Comparison of ENCODE assay signal across 10 mouse cellular contexts in the genomic region with DNA sequence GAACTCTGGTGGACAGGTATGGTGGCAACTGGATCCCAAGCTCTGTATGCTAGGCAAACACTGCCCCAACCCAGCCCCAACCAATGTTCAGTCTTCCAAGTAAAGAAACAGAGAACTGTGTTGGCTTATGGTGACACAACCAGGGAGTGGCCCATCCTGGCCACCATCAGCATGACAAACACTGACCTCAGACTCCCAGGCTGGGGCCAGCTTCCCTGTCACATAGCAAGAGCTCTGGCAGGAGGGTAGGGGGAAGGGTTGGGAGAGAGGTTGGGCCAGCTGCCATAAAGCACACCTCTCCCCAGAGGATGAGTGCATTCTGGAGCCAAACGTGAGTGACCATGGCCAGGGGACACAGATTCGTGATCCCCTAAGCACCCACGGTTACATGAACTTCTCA. TPM values are rescaled to one million over a fixed set of nuclear protein-coding genes. Genes with fewer than 3 reads are reported as not detected.
DNase-seq lines count a peak whose midpoint lies in the region; ATAC-seq lines count a peak whose summit lies in the region.
"Had no signal": no experiment of that assay in that cellular context is flagged by ENCODE, and none has a peak within 500 bp of the region (broad histone marks: within the 10 kb centered on the region; RNA-seq: fewer than 3 reads in every experiment).

No protein-coding gene starts in this region.

- peak; percentile 74 for ATAC-seq in monocyte, adult 5-6 weeks (replicated peaks; ENCODE audit: insufficient number of reproducible peaks, low FRiP score, low TSS enrichment, poor library complexity, severe bottlenecking)

- DNase-seq in heart, adult 9 months (ENCODE audit: low spot score in 2 of 2) = peak; percentile 54
- DNase-seq in heart, adult 8-10 months (ENCODE audit: low spot score) = no peak
- DNase-seq in adrenal gland, postnatal 36 days = peak; percentile 16 to 42
- DNase-seq in kidney, postnatal 36 days = peak; percentile 38 to 49
- DNase-seq in spleen, postnatal 10 days (ENCODE audit: low spot score in 2 of 2) = no peak
- DNase-seq in yolk sac, embryonic 10.5 days (ENCODE audit: low spot score) = no peak
- no peak for DNase-seq in frontal cortex, postnatal 10 days (ENCODE audit: low spot score in 2 of 2)
- DNase-seq: cerebellum, adult 9-11 months had no signal

RNA-seq across cellular contexts. Expression of gene Plaur, which starts 2.4 kb away (rescaled TPM):
- total RNA-seq in heart, adult 8-10 months (2022) = 1 to 10 TPM; 1.7 to 9.2 (median 2.6) TPM
- 1 to 10 TPM; 7.9 to 9.8 TPM for total RNA-seq in adrenal gland, postnatal 36 days (2021)
- total RNA-seq in monocyte, adult 5-6 weeks (2017) = 286 to 300 TPM (median 297 TPM) in 3 replicates

RNA-seq across cellular contexts. Expression of gene Irgc1, which starts 7.7 kb away (rescaled TPM):
- under 1 TPM in 1 of 4 experiments, not detected in 3; 0.32 TPM for total RNA-seq in heart, adult 8-10 months (2022)
- not detected for total RNA-seq in adrenal gland, postnatal 36 days (2021)
- 1.7 TPM in 1 of 3 replicates, not detected in the others for total RNA-seq in monocyte, adult 5-6 weeks (2017)
- total RNA-seq: layer of hippocampus, postnatal 25 days had no signal

RNA-seq across cellular contexts. Expression of gene Cadm4, which starts 22.0 kb away (rescaled TPM):
- total RNA-seq in heart, adult 8-10 months (2022) = 10 to 100 TPM; 16.6 to 22.0 (median 18.7) TPM
- total RNA-seq in adrenal gland, postnatal 36 days (2021) = 1 to 10 TPM; 2.8 to 3.6 TPM
- total RNA-seq in monocyte, adult 5-6 weeks (2017) = not detected in 3 replicates

RNA-seq across cellular contexts. Expression of gene Zfp428, which starts 47.0 kb away (rescaled TPM):
- 10 to 100 TPM; 15.1 to 17.1 (median 15.6) TPM for total RNA-seq in heart, adult 8-10 months (2022)
- 1 to 10 TPM; 6.0 to 6.8 TPM for total RNA-seq in adrenal gland, postnatal 36 days (2021)
- 0.95 TPM in 1 of 3 replicates, not detected in the others for total RNA-seq in monocyte, adult 5-6 weeks (2017)

RNA-seq across cellular contexts. Expression of gene AC161166.1, which starts 52.4 kb away (rescaled TPM):
- total RNA-seq in heart, adult 8-10 months (2022) = not detected
- not detected for total RNA-seq in adrenal gland, postnatal 36 days (2021)
- total RNA-seq in monocyte, adult 5-6 weeks (2017) = 1.1 TPM in 1 of 3 replicates, not detected in the others
- total RNA-seq: layer of hippocampus, postnatal 25 days had no signal

Comparison
In these comparisons a context has a peak if more than half of its experiments do, and no peak if none do; other contexts are left out.
1. DNase-seq: peak in heart, adult 9 months (2 of 2), adrenal gland, postnatal 36 days (2 of 2) and kidney, postnatal 36 days (2 of 2); none in heart, adult 8-10 months (single experiment), spleen, postnatal 10 days (0 of 2), yolk sac, embryonic 10.5 days (single experiment) and frontal cortex, postnatal 10 days (0 of 2).
2. RNA of gene Plaur, which starts 2.4 kb away (total RNA-seq): 286 to 300 TPM in monocyte, adult 5-6 weeks; 7.9 to 9.8 TPM in adrenal gland, postnatal 36 days and 1.7 to 9.2 TPM in heart, adult 8-10 months; every median in the first group is over 10 times any median in the second.